Mouse (Mus musculus) cortical plate, adult 2 months (tissue): ENCODE results near the gene Mlst8. TPM values are rescaled to one million over a fixed set of nuclear protein-coding genes. Genes with fewer than 3 reads are reported as not detected.
A peak's percentile ranks its signal among the peaks of the same experiment; 100 is the strongest.

Source experiments
- H3K27ac ChIP-seq: fragments of 200-500 bp; 2 replicates; pipeline ENCODE4 v1.5.1; 2012; ENCODE audit warnings: low read length, control low read depth, inconsistent platforms; ENCODE audit not compliant: insufficient read depth
- H3K4me1 ChIP-seq: fragments of 200-500 bp; 2 replicates; pipeline ENCODE4 v1.6.1; 2011; ENCODE audit warnings: low read length; ENCODE audit not compliant: control insufficient read depth, insufficient read depth
- H3K4me3 ChIP-seq: fragments of 200-500 bp; 2 replicates; pipeline ENCODE4 v1.5.1; 2011; ENCODE audit warnings: mild to moderate bottlenecking, low read length, control low read depth; ENCODE audit not compliant: insufficient read depth
- CTCF ChIP-seq: fragments of 200-500 bp; IDR thresholded peaks from 2 replicates; pipeline ENCODE4 v1.5.1; 2011; ENCODE audit warnings: mild to moderate bottlenecking, control low read depth, low read length; ENCODE audit not compliant: insufficient read depth; ENCODE audit errors: extremely low read depth
- POLR2A ChIP-seq: fragments of 200-500 bp; IDR thresholded peaks from 2 replicates; pipeline ENCODE4 v1.6.1; 2011; ENCODE audit warnings: mild to moderate bottlenecking, low read length, control low read depth; ENCODE audit not compliant: insufficient read depth; ENCODE audit errors: extremely low read depth
- polyA plus RNA-seq: library from polyadenylated mRNA; depleted of rRNA; stranded (reverse); fragments of >200 nt; gene quantifications from 2 replicates; pipeline ENCODE4 v1.2.3, GENCODE M21; 2012

Gene Mlst8
- polyA plus RNA-seq, 1 experiment = 37.0 TPM

DNA sequence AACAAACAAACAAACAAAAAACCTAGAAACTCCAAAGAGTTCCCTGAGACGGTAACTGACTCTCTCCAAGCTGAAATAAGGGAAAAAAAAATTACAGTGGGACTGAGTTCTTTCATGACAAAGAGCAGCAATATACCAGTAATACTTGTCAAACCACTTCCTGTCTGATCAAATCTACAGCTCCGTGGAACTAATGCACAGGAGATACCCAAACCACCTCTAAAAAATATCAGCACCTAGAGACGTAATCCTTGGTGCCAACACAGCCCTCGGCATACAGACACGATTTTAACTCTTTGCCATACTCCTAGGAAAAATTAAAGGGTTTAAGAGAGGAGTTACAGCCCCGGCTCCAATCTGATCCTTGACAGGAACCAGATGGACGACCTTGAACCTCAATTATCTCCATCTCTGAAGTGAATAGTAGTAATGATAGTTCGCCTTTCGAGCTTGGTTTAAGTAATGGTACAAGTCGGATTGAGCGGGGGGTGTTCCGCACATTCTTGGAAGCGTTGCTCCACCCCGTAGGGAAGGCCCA, 24.6 kb downstream of the Mlst8 start:
- Histone ChIP-seq H3K27ac (no peak overlapping the region), H3K4me1 (no peaks in the 10 kb centered on the region; the same call in 1 of the 2 replicates), H3K4me3 (peak overlapping the region; percentile 61)
- TF ChIP-seq CTCF (no peak), POLR2A (no peak)

DNA sequence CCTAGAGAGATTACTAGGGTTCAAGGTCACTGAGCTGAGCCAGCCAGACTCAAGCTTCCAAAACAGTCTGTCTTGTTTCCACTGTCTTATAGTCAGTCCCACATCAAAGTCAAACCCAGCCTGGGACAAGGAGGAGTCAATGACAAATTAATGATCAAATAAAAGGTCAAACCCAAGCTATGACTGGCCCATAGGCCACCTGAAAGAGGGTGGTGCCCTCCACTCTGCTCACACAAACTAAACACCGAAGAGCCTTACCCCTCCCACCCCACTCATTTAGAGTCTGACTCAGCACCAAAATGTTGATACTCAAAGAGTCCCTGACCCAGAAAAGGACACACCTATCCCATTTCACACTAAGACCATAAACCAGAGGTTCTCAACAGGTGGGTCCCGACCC, 25.5 kb downstream of the Mlst8 start:
- Histone ChIP-seq H3K4me3 (no peak overlapping the region), H3K27ac (no peak overlapping the region), H3K4me1 (no peaks in the 10 kb centered on the region; the same call in 1 of the 2 replicates)
- TF ChIP-seq POLR2A = no peak
- TF ChIP-seq CTCF = no peak

DNA sequence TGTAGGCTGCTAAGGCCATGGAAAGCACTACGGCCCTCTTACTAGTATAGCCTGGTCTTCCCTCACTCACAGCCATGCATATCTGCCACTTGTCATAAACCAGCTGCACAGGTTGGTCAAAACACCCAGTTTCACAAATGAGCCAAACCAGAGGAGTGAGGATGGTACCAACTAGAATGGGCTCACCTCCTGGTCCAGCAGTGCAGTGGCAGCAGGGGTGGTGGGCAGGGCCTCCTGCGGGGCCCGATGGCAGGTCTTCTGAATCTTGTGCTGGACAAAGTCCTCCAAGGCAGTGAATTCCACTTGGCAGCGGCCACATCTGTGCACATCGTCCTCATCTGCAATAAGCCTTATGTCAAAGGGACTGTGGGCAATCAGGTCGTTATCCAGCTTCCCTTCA, 27.7 kb downstream of the Mlst8 start:
- Histone ChIP-seq H3K4me3 (no peak overlapping the region), H3K27ac (no peak overlapping the region), H3K4me1 (no peaks in the 10 kb centered on the region; the same call in 1 of the 2 replicates)
- TF ChIP-seq POLR2A (no peak), CTCF (no peak)

DNA sequence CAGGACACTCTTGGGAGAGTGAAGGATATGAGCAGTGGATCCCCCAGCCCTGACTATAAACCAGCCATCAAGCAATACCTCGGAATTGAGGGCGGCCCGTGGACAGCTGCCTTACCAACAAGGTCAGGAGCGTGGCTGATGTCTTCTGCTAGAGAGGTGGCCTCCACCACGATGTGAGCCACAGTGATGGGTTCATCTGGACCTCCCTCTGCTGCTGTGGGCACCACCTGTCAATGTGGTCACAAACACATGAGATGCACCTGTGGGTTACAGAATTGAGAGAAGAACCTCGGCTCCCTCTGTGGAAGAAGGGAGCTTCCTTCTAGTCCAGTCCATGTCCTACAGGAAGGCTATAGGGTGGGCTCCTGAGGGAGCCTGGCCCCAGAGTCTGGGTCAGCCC, 29.4 kb downstream of the Mlst8 start:
- Histone ChIP-seq H3K4me3 (no peak overlapping the region), H3K4me1 (no peaks in the 10 kb centered on the region; the same call in 1 of the 2 replicates), H3K27ac (no peak overlapping the region)
- TF ChIP-seq POLR2A (no peak), CTCF (no peak)

DNA sequence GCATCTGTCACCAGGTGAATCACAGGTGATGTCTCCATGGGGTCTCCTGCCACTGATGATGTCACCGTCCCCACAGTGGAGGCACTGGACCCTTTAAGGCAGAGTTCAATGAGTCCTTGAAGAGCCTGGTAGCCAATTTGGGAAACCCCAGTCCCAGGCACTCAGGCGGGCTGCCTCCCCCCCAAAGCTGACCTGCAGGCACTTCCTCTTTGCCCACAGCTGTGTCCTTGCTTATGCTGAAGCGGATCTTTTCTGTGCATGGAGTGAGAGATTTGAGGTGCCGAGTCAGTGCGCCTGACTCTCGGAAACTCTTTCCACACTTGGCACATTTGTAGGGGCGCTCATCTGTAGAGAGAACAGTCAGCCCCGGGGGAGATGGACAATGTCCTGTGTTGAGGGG, 32.3 kb downstream of the Mlst8 start:
- Histone ChIP-seq H3K27ac (no peak overlapping the region), H3K4me1 (no peaks in the 10 kb centered on the region), H3K4me3 (no peak overlapping the region)
- TF ChIP-seq CTCF (no peak), POLR2A (no peak)

DNA sequence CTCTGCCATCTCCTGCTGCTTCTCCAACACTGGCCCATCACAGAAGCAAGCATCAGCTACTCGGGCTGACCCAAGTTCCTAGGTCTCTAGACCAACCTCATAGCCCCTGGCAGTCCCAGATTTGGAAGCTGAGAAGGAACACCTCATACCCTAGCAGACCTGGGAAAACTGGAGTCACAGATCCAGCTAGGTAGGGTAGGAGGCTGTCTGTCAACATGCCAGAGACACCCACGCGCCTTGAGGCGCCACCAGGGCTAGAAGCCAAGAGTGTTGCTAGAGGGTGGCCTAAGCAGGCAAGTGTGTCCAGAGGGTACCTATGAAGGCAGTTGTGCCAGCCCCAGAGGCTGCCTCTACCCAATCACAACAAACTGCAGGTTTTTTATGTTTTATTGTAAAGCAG, 35.5 kb downstream of the Mlst8 start:
- no peak overlapping the region for H3K4me3 ChIP-seq
- no peak overlapping the region for H3K27ac ChIP-seq
- no peak for TF ChIP-seq CTCF
- no peak for TF ChIP-seq POLR2A
- H3K4me1 ChIP-seq = no peaks in the 10 kb centered on the region

DNA sequence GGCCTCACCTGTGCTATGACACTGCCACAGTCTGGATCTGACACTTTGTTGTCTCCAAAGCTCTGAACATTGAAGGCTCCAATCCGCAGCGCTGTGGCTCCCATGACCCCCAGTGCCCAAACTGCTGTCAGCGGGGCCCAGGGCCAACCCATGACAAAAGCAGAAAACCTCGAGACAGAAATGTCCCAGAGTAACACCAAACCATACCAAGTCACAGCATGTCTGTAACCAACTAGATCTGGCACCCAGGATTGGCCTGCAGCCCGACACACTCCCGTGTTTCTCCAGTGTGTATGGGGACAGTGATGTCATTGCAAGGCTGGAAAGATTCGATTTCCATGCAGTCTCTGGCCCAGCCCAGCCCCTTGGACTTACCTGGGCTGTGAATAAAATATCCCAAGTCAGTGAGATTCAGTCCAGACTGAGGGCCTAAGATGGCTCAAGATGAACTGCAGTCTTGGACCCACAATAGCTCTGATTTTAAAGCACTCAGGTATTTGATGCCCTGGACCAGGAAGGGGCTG, 36.2 kb downstream of the Mlst8 start, which contains the start of gene Dnase1l2:
Gene Dnase1l2, minus strand, starts transcription at position 474 of the 524 bp plus-strand sequence.
- no peak within 1 kb of the TSS for H3K27ac ChIP-seq
- no peak within 1 kb of the TSS for H3K4me3 ChIP-seq
- TF ChIP-seq POLR2A (no peak), CTCF (no peak)
- no peaks in the 10 kb centered on the region for H3K4me1 ChIP-seq

DNA sequence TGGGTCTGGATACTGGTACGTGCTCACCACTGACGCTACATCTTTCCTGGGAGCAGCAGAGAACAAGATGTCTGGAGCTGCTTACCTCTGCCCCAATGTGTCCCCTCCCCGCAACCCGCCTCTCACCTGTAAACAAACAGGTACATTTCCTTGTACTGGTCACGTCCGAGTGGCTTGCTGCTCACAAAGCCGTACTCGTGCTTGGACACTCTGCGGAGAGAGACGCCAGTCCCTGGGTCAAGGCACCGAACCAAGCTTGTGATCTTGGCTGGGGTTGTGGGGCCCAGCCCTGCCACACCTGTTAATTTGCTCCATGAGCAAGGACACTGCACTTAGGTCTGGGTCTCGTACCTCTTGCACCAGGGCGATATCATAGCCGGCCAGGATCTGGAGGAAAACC, 36.8 kb downstream of the Mlst8 start:
- H3K27ac ChIP-seq = no peak overlapping the region
- H3K4me1 ChIP-seq = no peaks in the 10 kb centered on the region
- TF ChIP-seq CTCF (no peak), POLR2A (no peak)
- no peak overlapping the region for H3K4me3 ChIP-seq

DNA sequence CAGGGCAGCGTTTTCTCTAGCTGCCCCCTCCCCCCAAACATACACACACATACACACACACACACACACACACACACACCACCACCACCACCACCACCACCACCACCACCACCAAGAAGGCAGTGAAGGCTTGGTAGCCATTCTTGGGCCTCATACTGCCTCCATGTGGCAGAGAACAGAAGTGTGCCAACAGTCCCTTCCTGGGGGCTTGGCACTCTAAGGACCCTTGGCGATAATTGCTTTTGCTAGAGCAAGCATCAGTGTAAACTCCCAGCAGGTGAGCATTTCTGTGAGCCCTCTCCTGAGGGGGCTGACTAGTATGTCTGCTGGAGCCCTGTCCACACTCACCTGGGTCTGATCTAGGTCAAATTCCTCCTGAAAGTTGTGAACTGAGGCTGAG, 37.7 kb downstream of the Mlst8 start:
- no peak for TF ChIP-seq POLR2A
- 0 out of 2 replicates have a peak, but pooled peaks have one; percentile 16 for TF ChIP-seq CTCF
- Histone ChIP-seq H3K4me3 (no peak overlapping the region), H3K27ac (no peak overlapping the region), H3K4me1 (no peaks in the 10 kb centered on the region)

DNA sequence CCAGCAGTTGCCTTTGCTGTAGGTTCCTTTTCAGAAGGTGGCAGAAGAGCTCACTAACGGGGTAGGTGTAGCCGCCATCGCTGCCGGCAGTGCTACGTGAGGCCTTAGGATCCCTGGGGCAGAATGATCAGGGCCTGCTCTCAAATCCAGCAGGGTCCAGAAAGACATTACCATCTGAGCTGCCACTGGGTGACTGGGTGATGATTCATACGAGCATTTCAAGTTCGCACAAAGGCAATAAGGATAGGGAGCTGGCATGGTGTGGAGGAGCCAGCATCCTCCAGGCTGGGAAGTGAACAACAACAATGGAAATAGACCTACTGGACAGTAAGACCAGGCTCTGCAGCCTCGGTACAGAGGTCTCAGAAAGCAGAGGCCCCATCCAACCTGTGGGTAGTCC, 38.5 kb downstream of the Mlst8 start:
- H3K4me1 ChIP-seq = no peaks in the 10 kb centered on the region
- TF ChIP-seq CTCF (no peak), POLR2A (no peak)
- H3K4me3 ChIP-seq = no peak overlapping the region
- no peak overlapping the region for H3K27ac ChIP-seq
